9 mouse cellular contexts compared by ENCODE assay signal in the genomic region with DNA sequence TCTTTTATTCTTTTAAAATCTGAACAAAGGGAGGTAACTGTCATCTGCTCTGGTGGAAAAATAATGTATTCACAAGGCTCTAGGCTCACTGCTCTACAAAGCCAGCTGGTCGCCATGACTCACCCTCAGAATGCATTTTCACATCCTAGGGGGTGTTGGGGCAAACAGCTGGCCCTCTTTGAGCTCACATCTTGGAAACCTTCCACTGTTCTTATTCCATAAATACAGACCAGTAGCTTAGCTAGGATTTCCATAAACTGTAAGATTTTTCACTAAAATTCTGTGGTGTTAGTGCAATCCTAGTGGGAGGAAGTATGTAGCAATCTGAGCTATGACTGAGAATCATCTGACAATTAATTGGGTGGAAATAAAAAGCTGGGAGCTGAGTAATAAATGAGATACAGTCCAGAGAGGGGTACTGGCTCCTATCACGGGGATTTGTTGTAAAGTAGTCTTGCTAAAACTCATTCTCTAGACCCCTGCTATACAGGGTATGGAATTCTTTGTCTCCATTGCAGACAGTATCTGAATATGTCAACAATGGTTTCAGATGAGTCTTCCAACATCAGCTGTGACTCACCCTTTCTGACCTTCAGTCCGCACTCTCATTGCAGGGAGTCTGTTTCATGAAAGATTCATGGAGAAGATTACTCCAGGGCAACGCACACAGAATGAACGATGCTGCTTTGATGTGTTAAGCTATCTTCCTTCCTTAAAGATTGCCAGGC.
DNase-seq lines count a peak whose midpoint lies in the region; ATAC-seq lines count a peak whose summit lies in the region.
"Had no signal": no experiment of that assay in that cellular context is flagged by ENCODE, and none has a peak within 500 bp of the region (broad histone marks: within the 10 kb centered on the region; RNA-seq: fewer than 3 reads in every experiment).

No protein-coding gene starts in this region.

- 47% methylated on average over 5 of the region's 5 CpGs for WGBS in heart, embryonic 13.5 days
- WGBS in heart, embryonic 12.5 days, result 38% methylated on average over 5 of the region's 5 CpGs
- 32% methylated on average over 5 of the region's 5 CpGs for WGBS in hindbrain, embryonic 12.5 days
- WGBS in midbrain, embryonic 11.5 days, result 28% methylated on average over 5 of the region's 5 CpGs

- intact Hi-C loops in gastrocnemius, postnatal 36 days (cut with DNase I), result no loop called here

- H3K4me3 ChIP-seq in heart, embryonic 13.5 days, result no peak overlapping the region
- H3K4me3 ChIP-seq in heart, embryonic 12.5 days, result no peak overlapping the region
- H3K4me3 ChIP-seq in hindbrain, embryonic 12.5 days, result no peak overlapping the region
- H3K4me3 ChIP-seq in midbrain, embryonic 11.5 days (ENCODE audit: low read depth, low read length), result no peak overlapping the region
- H3K4me3 ChIP-seq: embryonic facial prominence, embryonic 12.5 days had no signal

- 0 out of 2 replicates have a peak overlapping the region, but pooled peaks have one; percentile 28 for H3K27ac ChIP-seq in heart, embryonic 13.5 days (replicated peaks)
- H3K27ac ChIP-seq in heart, embryonic 12.5 days (ENCODE audit: poor library complexity, severe bottlenecking), result no peak overlapping the region
- peak overlapping the region; percentile 55 for H3K27ac ChIP-seq in hindbrain, embryonic 12.5 days
- H3K27ac ChIP-seq in midbrain, embryonic 11.5 days (ENCODE audit: low read depth, low read length), result peak overlapping the region; percentile 27
- H3K27ac ChIP-seq: embryonic facial prominence, embryonic 12.5 days had no signal

- no peaks in the 10 kb centered on the region for H3K27me3 ChIP-seq in heart, embryonic 13.5 days (replicated peaks)
- no peaks in the 10 kb centered on the region for H3K27me3 ChIP-seq in heart, embryonic 12.5 days (replicated peaks)
- no peaks in the 10 kb centered on the region for H3K27me3 ChIP-seq in hindbrain, embryonic 12.5 days
- H3K27me3 ChIP-seq in midbrain, embryonic 11.5 days (ENCODE audit: control insufficient read depth, insufficient read depth, low read length), result no peaks in the 10 kb centered on the region
- H3K27me3 ChIP-seq: embryonic facial prominence, embryonic 12.5 days had no signal

- no peaks in the 10 kb centered on the region for H3K36me3 ChIP-seq in heart, embryonic 13.5 days
- no peaks in the 10 kb centered on the region for H3K36me3 ChIP-seq in heart, embryonic 12.5 days
- H3K36me3 ChIP-seq in hindbrain, embryonic 12.5 days, result no peaks in the 10 kb centered on the region
- no peaks in the 10 kb centered on the region for H3K36me3 ChIP-seq in midbrain, embryonic 11.5 days (ENCODE audit: control insufficient read depth, insufficient read depth, low read length)
- H3K36me3 ChIP-seq: embryonic facial prominence, embryonic 12.5 days had no signal

- ATAC-seq in heart, embryonic 13.5 days (ENCODE audit: extremely low read depth, insufficient number of reproducible peaks, low FRiP score, low TSS enrichment), result no peak
- ATAC-seq in heart, embryonic 12.5 days (ENCODE audit: insufficient number of reproducible peaks, low FRiP score), result no peak
- ATAC-seq in hindbrain, embryonic 12.5 days (ENCODE audit: low FRiP score), result peak; percentile 73
- peak; percentile 90 for ATAC-seq in midbrain, embryonic 11.5 days (ENCODE audit: low FRiP score)

- H3K9me3 ChIP-seq in heart, embryonic 13.5 days, result no peaks in the 10 kb centered on the region
- H3K9me3 ChIP-seq in heart, embryonic 12.5 days (replicated peaks), result no peaks in the 10 kb centered on the region
- no peaks in the 10 kb centered on the region for H3K9me3 ChIP-seq in hindbrain, embryonic 12.5 days (replicated peaks)
- no peaks in the 10 kb centered on the region for H3K9me3 ChIP-seq in midbrain, embryonic 11.5 days (ENCODE audit: control insufficient read depth, low read length)
- H3K9me3 ChIP-seq: embryonic facial prominence, embryonic 12.5 days had no signal

- DNase-seq in adrenal gland, adult 2 months, result peak; percentile 79
- DNase-seq in midbrain, embryonic 11.5 days (ENCODE audit: low spot score, missing footprints), result peak; percentile 84
- no peak for DNase-seq in gastrocnemius, postnatal 36 days
- DNase-seq in thymus, postnatal 10 days (ENCODE audit: low spot score in 2 of 2), result no peak
- DNase-seq in B cell, adult 2 months, result no peak

- peaks cover 10% of the 10 kb centered on the region for H3K4me1 ChIP-seq in heart, embryonic 13.5 days
- peaks cover 5% of the 10 kb centered on the region; the same call in 1 of the 2 replicates for H3K4me1 ChIP-seq in heart, embryonic 12.5 days (replicated peaks)
- H3K4me1 ChIP-seq in hindbrain, embryonic 12.5 days, result no peaks in the 10 kb centered on the region
- H3K4me1 ChIP-seq in midbrain, embryonic 11.5 days (ENCODE audit: control insufficient read depth, insufficient read depth, low read length), result peaks cover 2% of the 10 kb centered on the region; the same call in 1 of the 2 replicates
- H3K4me1 ChIP-seq: embryonic facial prominence, embryonic 12.5 days had no signal

- no peak overlapping the region for H3K4me2 ChIP-seq in heart, embryonic 13.5 days
- no peak overlapping the region for H3K4me2 ChIP-seq in heart, embryonic 12.5 days
- no peak overlapping the region for H3K4me2 ChIP-seq in hindbrain, embryonic 12.5 days (replicated peaks)
- H3K4me2 ChIP-seq in midbrain, embryonic 11.5 days, result no peak overlapping the region
- H3K4me2 ChIP-seq: embryonic facial prominence, embryonic 12.5 days had no signal

- H3K9ac ChIP-seq in heart, embryonic 13.5 days, result no peak overlapping the region
- H3K9ac ChIP-seq in heart, embryonic 12.5 days, result no peak overlapping the region
- no peak overlapping the region for H3K9ac ChIP-seq in hindbrain, embryonic 12.5 days
- no peak overlapping the region for H3K9ac ChIP-seq in midbrain, embryonic 11.5 days (ENCODE audit: low read length)
- H3K9ac ChIP-seq: embryonic facial prominence, embryonic 12.5 days had no signal

Comparison
In these comparisons a context has a peak if more than half of its experiments do, and no peak if none do; other contexts are left out.
1. ATAC-seq: peak in hindbrain, embryonic 12.5 days (single experiment) and midbrain, embryonic 11.5 days (single experiment); none in heart, embryonic 13.5 days (single experiment) and heart, embryonic 12.5 days (single experiment).
2. DNase-seq: peak in adrenal gland, adult 2 months (single experiment) and midbrain, embryonic 11.5 days (single experiment); none in gastrocnemius, postnatal 36 days (0 of 2), thymus, postnatal 10 days (0 of 2) and B cell, adult 2 months (0 of 2).